Mouse (Mus musculus): ENCODE results near the gene 2210016L21Rik. TPM values are rescaled to one million over a fixed set of nuclear protein-coding genes. Genes with fewer than 3 reads are reported as not detected.

Gene 2210016L21Rik
- polyA plus RNA-seq, 1 experiment from 2014 or later = 69.2 TPM

DNA sequence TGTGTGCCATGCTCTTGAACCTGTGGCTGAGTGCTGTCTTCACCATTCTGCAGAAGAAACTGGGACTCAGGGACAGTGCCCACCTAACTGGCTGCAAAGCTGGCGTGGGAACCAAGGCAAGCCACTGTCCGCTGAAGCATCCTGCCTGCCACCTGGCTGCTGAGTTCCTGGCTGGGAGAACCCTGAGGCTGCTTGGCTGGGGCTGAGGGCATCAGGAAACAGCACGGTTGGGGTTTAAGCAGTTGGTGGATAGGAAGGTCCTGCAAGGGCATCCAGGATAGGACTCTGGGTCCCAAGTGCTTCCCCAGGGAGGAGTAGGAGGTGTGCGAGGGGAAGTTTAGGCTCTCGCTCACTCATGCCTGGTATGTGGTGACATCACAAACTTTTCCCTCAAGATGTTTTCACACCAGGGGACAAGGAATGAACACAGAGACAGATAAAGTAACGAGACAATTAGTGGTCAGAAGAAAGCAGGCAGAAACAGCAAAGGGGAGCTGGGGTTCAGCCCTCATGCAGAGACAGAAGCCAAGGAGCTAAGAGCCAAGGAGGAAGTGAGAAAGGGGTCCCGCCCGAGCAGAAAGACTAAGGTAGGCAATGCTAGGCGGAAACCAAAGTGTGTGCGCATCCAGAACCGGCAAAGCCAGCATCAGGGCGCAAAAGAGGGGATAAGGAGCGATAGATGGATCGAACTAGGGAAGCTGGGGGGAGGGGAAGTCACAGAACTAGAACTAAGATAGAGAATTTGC lies 25.7 kb downstream of the 2210016L21Rik start:
- no peak overlapping the region for H3K4me2 ChIP-seq
- ATAC-seq (ENCODE audit: insufficient number of reproducible peaks, insufficient read depth, low FRiP score, low TSS enrichment, low read depth) = no peak
- H3K36me3 ChIP-seq = no peaks in the 10 kb centered on the region
- WGBS = 38% methylated on average over 14 of the region's 14 CpGs
- no peaks in the 10 kb centered on the region for H3K9me3 ChIP-seq
- H3K4me1 ChIP-seq = peaks cover 10% of the 10 kb centered on the region; the same call in 1 of the 2 replicates
- H3K4me3 ChIP-seq = no peak overlapping the region
- H3K27ac ChIP-seq = no peak overlapping the region
- H3K9ac ChIP-seq = no peak overlapping the region
- H3K27me3 ChIP-seq = peaks cover 26% of the 10 kb centered on the region

DNA sequence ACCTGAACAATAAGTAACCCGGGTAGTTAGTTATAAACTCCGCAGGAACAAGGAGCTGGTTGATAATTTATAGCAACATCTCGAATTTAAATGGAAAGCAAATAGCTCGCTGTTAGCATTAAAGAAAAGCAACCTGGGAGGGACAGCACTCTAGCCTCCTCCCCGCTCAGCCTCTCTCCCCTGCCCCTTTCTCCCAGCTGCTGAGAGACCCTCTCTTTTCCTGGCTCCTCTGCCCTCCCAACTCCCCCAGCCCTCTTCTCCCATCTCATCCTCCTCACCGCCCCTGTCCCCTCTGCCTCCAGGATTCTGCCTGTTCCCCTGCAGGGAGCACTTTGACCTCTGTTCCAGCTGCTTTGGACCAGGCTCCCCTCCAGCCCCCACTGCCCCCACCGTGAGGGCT lies 26.7 kb downstream of the 2210016L21Rik start:
- WGBS = 17% methylated on average over 7 of the region's 7 CpGs
- ATAC-seq (ENCODE audit: insufficient number of reproducible peaks, insufficient read depth, low FRiP score, low TSS enrichment, low read depth) = no peak
- H3K9me3 ChIP-seq = no peaks in the 10 kb centered on the region
- peaks cover 10% of the 10 kb centered on the region; the same call in 1 of the 2 replicates for H3K4me1 ChIP-seq
- H3K36me3 ChIP-seq = no peaks in the 10 kb centered on the region
- no peak overlapping the region for H3K4me2 ChIP-seq
- H3K27me3 ChIP-seq = peaks cover 26% of the 10 kb centered on the region
- no peak overlapping the region for H3K27ac ChIP-seq
- H3K9ac ChIP-seq = 0 out of 2 replicates have a peak overlapping the region, but pooled peaks have one; percentile 16
- no peak overlapping the region for H3K4me3 ChIP-seq

DNA sequence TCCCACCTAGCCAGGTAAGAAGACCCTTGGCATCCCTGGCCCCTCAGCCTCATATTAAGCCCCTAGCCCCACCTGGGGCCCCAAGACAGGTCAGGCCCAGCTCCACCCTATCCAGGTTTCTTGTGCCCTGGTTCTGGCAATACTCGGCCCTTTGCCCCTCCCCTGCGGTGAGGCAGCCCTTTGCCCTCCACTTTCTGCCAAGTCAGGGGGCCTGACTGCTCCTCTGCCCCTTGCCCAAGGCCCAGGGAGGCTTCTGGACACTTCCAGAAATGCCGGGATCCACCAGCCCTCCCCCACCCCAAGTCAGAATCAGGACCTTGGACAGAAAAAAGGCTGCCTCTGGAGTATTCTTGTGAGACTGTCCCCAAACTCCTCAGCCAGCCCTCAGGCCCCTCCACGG lies 27.1 kb downstream of the 2210016L21Rik start:
- Histone ChIP-seq H3K4me3 (no peak overlapping the region), H3K27ac (no peak overlapping the region), H3K27me3 (peaks cover 26% of the 10 kb centered on the region), H3K9me3 (no peaks in the 10 kb centered on the region), H3K9ac (0 out of 2 replicates have a peak overlapping the region, but pooled peaks have one; percentile 16), H3K36me3 (no peaks in the 10 kb centered on the region), H3K4me2 (no peak overlapping the region), H3K4me1 (peaks cover 10% of the 10 kb centered on the region; the same call in 1 of the 2 replicates)
- no peak for ATAC-seq (ENCODE audit: insufficient number of reproducible peaks, insufficient read depth, low FRiP score, low TSS enrichment, low read depth)
- WGBS = 8% methylated on average over 4 of the region's 4 CpGs

DNA sequence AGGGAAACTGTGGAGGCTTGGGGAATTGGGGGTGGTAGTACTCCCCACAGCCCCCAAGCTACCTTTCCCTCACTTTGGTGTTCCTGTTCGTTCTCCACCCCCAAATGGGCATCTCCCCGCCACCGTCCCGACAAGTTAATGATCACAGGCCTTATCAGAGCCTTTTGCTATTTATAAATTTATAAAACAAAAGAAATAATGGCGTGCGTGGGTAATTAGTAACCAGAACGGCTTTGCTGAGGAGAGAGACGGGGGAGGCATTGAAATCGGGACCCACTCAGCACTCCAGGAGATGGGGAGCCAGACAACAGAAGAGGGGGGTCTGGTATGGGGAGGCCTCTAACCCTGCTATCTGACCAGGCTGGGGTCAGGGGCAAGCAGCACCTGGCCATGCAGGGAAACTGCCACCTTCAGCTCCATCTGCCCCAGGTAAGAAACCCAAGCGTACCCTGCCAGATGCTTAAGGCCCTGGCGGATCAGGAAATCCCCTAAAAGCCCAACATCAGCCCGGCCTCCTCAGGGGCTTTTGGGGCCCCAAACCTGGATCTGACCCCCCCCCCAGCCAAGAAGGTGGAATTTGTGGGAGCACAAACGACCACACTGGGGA lies 27.8 kb downstream of the 2210016L21Rik start:
- Histone ChIP-seq H3K27me3 (peaks cover 26% of the 10 kb centered on the region), H3K4me2 (no peak overlapping the region), H3K9me3 (no peaks in the 10 kb centered on the region), H3K27ac (no peak overlapping the region), H3K9ac (no peak overlapping the region), H3K36me3 (no peaks in the 10 kb centered on the region), H3K4me1 (peaks cover 10% of the 10 kb centered on the region; the same call in 1 of the 2 replicates), H3K4me3 (no peak overlapping the region)
- ATAC-seq (ENCODE audit: insufficient number of reproducible peaks, insufficient read depth, low FRiP score, low TSS enrichment, low read depth) = no peak
- 55% methylated on average over 13 of the region's 13 CpGs for WGBS

DNA sequence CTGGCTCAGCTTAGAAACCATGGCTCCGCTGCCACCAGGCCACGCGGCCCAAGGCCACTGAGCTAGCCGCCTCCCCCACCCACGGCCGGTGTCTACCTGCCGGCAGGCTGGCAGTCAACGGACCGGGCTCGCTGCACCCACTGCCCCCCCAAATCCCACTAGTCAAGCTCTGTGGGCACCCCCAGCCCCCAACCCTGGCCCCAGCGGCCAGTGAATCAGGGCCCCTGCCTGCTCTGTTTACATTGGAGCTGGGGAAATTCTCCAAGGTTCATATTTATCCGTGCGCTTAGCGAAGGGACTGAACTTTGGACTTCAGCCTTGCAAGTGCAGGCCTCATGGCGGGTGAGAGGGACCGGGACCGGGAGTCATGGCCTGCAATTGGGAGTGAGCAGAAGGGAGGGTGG lies 28.9 kb downstream of the 2210016L21Rik start, which contains the start of gene Hnf1a:
Gene Hnf1a, minus strand, starts transcription at position 271 of the 404 bp plus-strand sequence.
- 0 out of 2 replicates have a peak, but pooled peaks cover 3% of the 10 kb centered on the region for H3K4me1 ChIP-seq
- H3K9ac ChIP-seq = no peak within 1 kb of the TSS
- ATAC-seq (ENCODE audit: insufficient number of reproducible peaks, insufficient read depth, low FRiP score, low TSS enrichment, low read depth) = no peak
- no peak within 1 kb of the TSS for H3K4me3 ChIP-seq
- no peak within 1 kb of the TSS for H3K27ac ChIP-seq
- peaks cover 26% of the 10 kb centered on the region for H3K27me3 ChIP-seq
- 78% methylated on average over 17 of the region's 17 CpGs for WGBS
- no peak within 1 kb of the TSS for H3K4me2 ChIP-seq
- no peaks in the 10 kb centered on the region for H3K36me3 ChIP-seq
- no peaks in the 10 kb centered on the region for H3K9me3 ChIP-seq

DNA sequence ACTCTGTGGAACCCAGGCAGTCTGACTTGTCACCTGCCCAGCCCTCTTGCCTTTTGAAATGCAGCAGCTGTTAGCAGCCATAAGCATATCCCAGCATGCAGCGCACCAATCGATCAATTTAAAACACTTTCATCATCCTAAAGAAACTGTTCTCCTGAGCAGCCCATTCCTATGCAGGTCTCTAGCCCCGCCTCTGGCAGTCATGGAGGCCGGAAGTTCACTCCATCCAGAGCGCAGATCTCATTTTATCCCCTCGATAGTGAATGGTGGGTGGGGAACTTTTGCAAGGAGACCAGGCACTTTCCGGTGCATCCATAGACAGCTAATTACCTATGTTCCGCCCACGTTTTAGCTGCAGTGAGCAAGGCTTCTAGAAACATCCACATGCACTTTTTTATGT lies 30.2 kb downstream of the 2210016L21Rik start:
- Histone ChIP-seq H3K36me3 (no peaks in the 10 kb centered on the region), H3K9me3 (no peaks in the 10 kb centered on the region), H3K9ac (no peak overlapping the region), H3K4me2 (no peak overlapping the region), H3K27ac (no peak overlapping the region), H3K4me3 (no peak overlapping the region), H3K27me3 (peaks cover 23% of the 10 kb centered on the region), H3K4me1 (0 out of 2 replicates have a peak, but pooled peaks cover 3% of the 10 kb centered on the region)
- 82% methylated on average over 9 of the region's 9 CpGs for WGBS
- ATAC-seq (ENCODE audit: insufficient number of reproducible peaks, insufficient read depth, low FRiP score, low TSS enrichment, low read depth) = no peak

DNA sequence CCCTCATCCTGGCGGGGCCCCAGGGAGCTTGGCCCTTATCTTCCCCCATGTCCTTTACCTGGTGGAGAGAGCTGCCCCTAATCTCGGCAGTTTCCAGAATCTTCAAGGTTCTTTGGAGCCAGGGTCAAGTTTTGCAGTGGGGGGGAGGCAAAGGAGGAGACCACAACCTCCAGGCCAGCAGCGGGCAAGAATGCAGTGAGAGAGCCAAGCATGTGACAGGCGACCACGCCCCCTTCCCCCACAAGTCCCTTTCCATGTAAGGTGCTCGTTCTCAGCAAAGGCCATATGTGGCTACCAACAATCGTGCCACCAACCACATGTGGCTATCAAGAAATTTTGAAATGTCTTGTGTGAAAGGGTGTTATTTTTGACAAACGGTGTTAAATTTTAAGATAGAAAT lies 31.2 kb downstream of the 2210016L21Rik start:
- Histone ChIP-seq H3K27me3 (peaks cover 13% of the 10 kb centered on the region), H3K4me2 (no peak overlapping the region), H3K36me3 (no peaks in the 10 kb centered on the region), H3K9ac (no peak overlapping the region), H3K9me3 (no peaks in the 10 kb centered on the region), H3K4me1 (0 out of 2 replicates have a peak, but pooled peaks cover 3% of the 10 kb centered on the region), H3K4me3 (no peak overlapping the region), H3K27ac (no peak overlapping the region)
- no peak for ATAC-seq (ENCODE audit: insufficient number of reproducible peaks, insufficient read depth, low FRiP score, low TSS enrichment, low read depth)
- WGBS = 82% methylated on average over 8 of the region's 8 CpGs

DNA sequence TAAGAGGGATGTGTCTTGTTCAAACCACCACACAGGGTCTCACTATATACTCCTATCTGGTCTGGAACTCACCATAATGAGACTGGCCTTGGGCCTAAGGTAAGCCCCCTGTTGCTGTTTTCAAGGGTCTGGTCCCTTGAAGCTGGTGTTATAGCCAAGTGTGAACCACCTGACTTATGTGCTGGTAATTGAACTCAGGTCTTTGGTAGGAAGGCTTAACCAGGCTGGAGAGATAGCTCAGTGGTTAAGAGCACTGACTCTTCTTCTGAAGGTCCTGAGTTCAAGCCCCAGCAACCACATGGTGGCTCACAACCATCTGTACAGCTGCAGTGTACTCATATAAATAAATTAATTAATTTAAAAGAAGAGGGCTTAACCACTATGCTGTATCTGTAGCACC lies 35.0 kb downstream of the 2210016L21Rik start:
- no peak for ATAC-seq (ENCODE audit: insufficient number of reproducible peaks, insufficient read depth, low FRiP score, low TSS enrichment, low read depth)
- Histone ChIP-seq H3K9ac (no peak overlapping the region), H3K9me3 (no peaks in the 10 kb centered on the region), H3K4me1 (peaks cover 17% of the 10 kb centered on the region), H3K27ac (no peak overlapping the region), H3K4me2 (no peak overlapping the region), H3K4me3 (no peak overlapping the region), H3K36me3 (no peaks in the 10 kb centered on the region), H3K27me3 (no peaks in the 10 kb centered on the region)

DNA sequence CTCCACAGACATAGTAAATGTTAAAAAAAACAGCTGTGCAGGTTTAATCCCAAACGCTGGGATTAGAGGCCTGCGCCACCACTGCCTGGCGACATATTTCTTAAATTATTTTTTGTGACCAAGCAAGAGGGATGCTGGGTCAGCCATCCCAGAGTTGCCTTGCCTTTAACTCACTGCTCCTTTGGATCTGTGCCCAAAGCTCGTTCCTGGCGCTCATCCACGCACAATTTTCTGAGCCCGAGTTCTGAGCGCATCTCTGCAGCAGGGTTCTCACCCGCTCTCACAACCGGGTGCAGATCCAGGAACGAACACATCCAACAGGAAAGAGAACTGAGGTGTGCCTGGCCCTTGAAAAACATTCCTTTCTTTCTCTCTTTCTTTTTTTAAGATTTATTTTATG lies 36.5 kb downstream of the 2210016L21Rik start:
- Histone ChIP-seq H3K9me3 (no peaks in the 10 kb centered on the region), H3K36me3 (no peaks in the 10 kb centered on the region), H3K27me3 (no peaks in the 10 kb centered on the region), H3K4me3 (no peak overlapping the region), H3K27ac (no peak overlapping the region), H3K4me1 (peaks cover 17% of the 10 kb centered on the region), H3K4me2 (no peak overlapping the region), H3K9ac (0 out of 2 replicates have a peak overlapping the region, but pooled peaks have one; percentile 11)
- WGBS = 67% methylated on average over 11 of the region's 11 CpGs
- ATAC-seq (ENCODE audit: insufficient number of reproducible peaks, insufficient read depth, low FRiP score, low TSS enrichment, low read depth) = no peak

DNA sequence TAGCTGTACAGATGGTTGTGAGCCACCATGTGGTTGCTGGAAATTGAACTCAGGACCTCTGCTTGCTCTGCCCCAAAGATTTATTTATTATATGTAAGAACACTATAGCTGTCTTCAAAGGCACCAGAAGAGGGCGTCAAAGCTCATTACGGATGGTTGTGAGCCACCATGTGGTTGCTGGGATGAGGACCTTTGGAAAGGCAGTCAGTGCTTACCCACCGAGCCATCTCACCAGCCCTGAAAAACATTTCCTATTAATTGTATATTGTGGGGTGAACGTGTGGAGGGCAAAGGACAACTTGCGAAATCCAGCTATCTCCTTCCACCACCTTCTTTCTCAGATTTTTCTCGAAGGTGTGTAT lies 36.9 kb downstream of the 2210016L21Rik start:
- 4% methylated on average over 6 of the region's 6 CpGs for WGBS
- no peaks in the 10 kb centered on the region for H3K27me3 ChIP-seq
- peaks cover 17% of the 10 kb centered on the region for H3K4me1 ChIP-seq
- H3K9me3 ChIP-seq = no peaks in the 10 kb centered on the region
- H3K27ac ChIP-seq = no peak overlapping the region
- H3K4me2 ChIP-seq = peak overlapping the region; percentile 86
- H3K9ac ChIP-seq = peak overlapping the region; percentile 59; the same call in 1 of the 2 replicates
- peak overlapping the region; percentile 46 for H3K4me3 ChIP-seq
- H3K36me3 ChIP-seq = no peaks in the 10 kb centered on the region
- ATAC-seq (ENCODE audit: insufficient number of reproducible peaks, insufficient read depth, low FRiP score, low TSS enrichment, low read depth) = no peak

DNA sequence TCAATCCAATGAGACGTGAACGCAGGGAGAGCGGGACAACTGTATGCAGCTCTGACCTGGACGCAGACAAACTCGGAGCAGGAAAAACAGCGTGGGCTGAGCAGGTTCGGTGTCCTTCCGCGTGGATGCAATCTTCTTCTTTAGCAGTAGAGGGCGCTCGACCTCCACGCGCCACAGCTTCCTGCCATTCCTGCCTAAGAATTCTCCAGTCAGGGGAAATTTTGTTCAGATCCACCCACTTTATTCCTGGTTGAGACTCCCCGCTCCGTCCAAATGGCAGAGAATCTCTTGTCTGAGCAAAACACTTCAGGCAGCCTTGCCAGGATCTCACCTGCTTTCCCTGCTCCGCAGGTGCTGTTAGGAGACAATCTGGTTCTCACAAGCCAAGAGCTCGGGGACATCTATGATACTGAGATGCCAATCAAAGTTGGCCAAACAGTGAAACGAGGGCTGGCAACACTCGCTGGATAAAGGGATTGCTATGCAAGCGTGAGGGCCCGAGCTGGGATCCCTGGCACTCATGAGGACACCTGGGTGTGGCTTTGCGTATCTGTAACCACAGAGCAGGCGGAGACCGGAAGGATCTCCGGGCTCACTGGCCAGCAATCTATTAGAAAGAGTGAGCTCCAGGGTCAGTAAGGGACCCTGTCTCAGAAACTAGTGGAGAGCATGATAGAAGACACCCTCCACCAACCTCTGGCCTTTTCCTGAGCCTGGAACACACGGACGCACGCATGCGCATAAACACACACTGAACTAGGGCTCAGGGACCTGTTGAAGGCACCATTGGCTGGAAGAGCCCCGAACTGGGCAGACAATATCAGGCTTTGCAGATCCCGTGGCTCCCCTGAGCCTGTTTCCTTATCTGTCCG lies 37.5 kb downstream of the 2210016L21Rik start:
- Histone ChIP-seq H3K9ac (peak overlapping the region; percentile 65), H3K9me3 (no peaks in the 10 kb centered on the region), H3K27me3 (no peaks in the 10 kb centered on the region), H3K4me3 (peak overlapping the region; percentile 46), H3K4me1 (peaks cover 17% of the 10 kb centered on the region), H3K27ac (no peak overlapping the region), H3K36me3 (no peaks in the 10 kb centered on the region), H3K4me2 (peak overlapping the region; percentile 86)
- ATAC-seq (ENCODE audit: insufficient number of reproducible peaks, insufficient read depth, low FRiP score, low TSS enrichment, low read depth) = 0 out of 2 replicates have a peak, but pooled peaks have one; percentile 23
- 3% methylated on average over 32 of the region's 32 CpGs for WGBS
